Mouse (Mus musculus): ENCODE measurements around the gene Farsb. TPM values are rescaled to one million over a fixed set of nuclear protein-coding genes. Genes with fewer than 3 reads are reported as not detected.

The Farsb gene
- total RNA-seq, 4 experiments from 2014 or later, result 57.1 to 63.6 (median 58.9) TPM

Other genes with a start within 250 kb of the Farsb start
- gene Sgpp2, start 178.6 kb downstream of the Farsb start, total RNA-seq (2022), result not detected
- under 1 TPM in 1 of 4 experiments, not detected in 3; 0.67 TPM for gene Mogat1, start 22.1 kb upstream of the Farsb start, total RNA-seq (2022)
- gene BC035947, start 23.3 kb upstream of the Farsb start, total RNA-seq (2022), result under 1 TPM in 1 of 4 experiments, not detected in 3; 0.09 TPM
- gene Acsl3, start 168.9 kb upstream of the Farsb start, total RNA-seq (2022), result 10 to 100 TPM in 2 of 4 experiments, 1 to 10 TPM in 2; 6.1 to 23.4 (median 9.1) TPM
- gene Utp14b, start 169.1 kb upstream of the Farsb start, total RNA-seq (2022), result 1 to 10 TPM in 1 of 4 experiments, under 1 TPM in 3; 0.80 to 2.5 (median 0.91) TPM

Data from gastrocnemius, adult 8-10 months (tissue).